Mouse (Mus musculus): Measurements from ENCODE around the gene Abhd12b. TPM values are rescaled to one million over a fixed set of nuclear protein-coding genes. Genes with fewer than 3 reads are reported as not detected.

Gene Abhd12b
- total RNA-seq, 1 experiment: not detected

- no peak for DNase-seq (ENCODE audit: low read depth, low spot score)
- H3K9ac ChIP-seq (ENCODE audit: insufficient read depth, low read depth, low read length, poor library complexity, severe bottlenecking): no peak overlapping the region
- TF ChIP-seq CHD2 (IDR thresholded peaks at IDR 0.05; ENCODE audit: low read depth, low read length) (no peak), ZNF384 (IDR thresholded peaks at IDR 0.05; ENCODE audit: low read depth, low read length) (no peak), HCFC1 (IDR thresholded peaks at IDR 0.05; ENCODE audit: borderline replicate concordance, insufficient read depth, low read length) (no peak), ZC3H11A (IDR thresholded peaks at IDR 0.05; ENCODE audit: borderline replicate concordance, low read depth, low read length) (no peak), MAFK (IDR thresholded peaks at IDR 0.05; ENCODE audit: insufficient read depth, low read depth, low read length) (no peak)
Measured at GRCm38 (mm10) chr12:70156222-70156621, 2.3 kb downstream of the Abhd12b start.

GRCm38 (mm10) chr12:70157292-70158066 is 3.5 kb downstream of the Abhd12b start:
- Histone ChIP-seq H3K9me3 (ENCODE audit: control insufficient read depth, insufficient read depth, low read depth, low read length) (no peaks in the 10 kb centered on the region), H3K4me1 (ENCODE audit: control insufficient read depth in 2 of 2, insufficient read depth in 2 of 2, low read length in 2 of 2, poor library complexity in 1 of 2) (peaks cover 0 to 5% of the 10 kb centered on the region in 2 experiments; a peak in 1 of 4 replicates), H3K4me3 (ENCODE audit: insufficient read depth in 1 of 2, low read depth in 1 of 2, low read length in 2 of 2, poor library complexity in 1 of 2, severe bottlenecking in 1 of 2) (no peak overlapping the region), H3K27ac (ENCODE audit: insufficient read depth, low read depth, low read length, poor library complexity, severe bottlenecking) (no peak overlapping the region), H3K9ac (ENCODE audit: insufficient read depth, low read depth, low read length, poor library complexity, severe bottlenecking) (no peak overlapping the region), H3K36me3 (ENCODE audit: control insufficient read depth, insufficient read depth, low read length, poor library complexity, severe bottlenecking) (no peaks in the 10 kb centered on the region)
- TF ChIP-seq ZC3H11A (IDR thresholded peaks at IDR 0.05; ENCODE audit: borderline replicate concordance, low read depth, low read length) (no peak), HCFC1 (IDR thresholded peaks at IDR 0.05; ENCODE audit: borderline replicate concordance, insufficient read depth, low read length) (no peak), CHD2 (IDR thresholded peaks at IDR 0.05; ENCODE audit: low read depth, low read length) (no peak), MAFK (IDR thresholded peaks at IDR 0.05; ENCODE audit: insufficient read depth, low read depth, low read length) (no peak), ZNF384 (IDR thresholded peaks at IDR 0.05; ENCODE audit: low read depth, low read length) (no peak)
- in situ Hi-C loops (cut with MboI; ENCODE audit: low sequenced_read_pairs in 2 of 2, unreplicated experiment in 2 of 2): no loop called here
- DNase-seq (ENCODE audit: low read depth, low spot score): no peak

More at GRCm38 (mm10) chr12:70156222-70156621, 2.3 kb downstream of the Abhd12b start:
- Histone ChIP-seq H3K36me3 (ENCODE audit: control insufficient read depth, insufficient read depth, low read length, poor library complexity, severe bottlenecking) (no peaks in the 10 kb centered on the region), H3K9me3 (ENCODE audit: control insufficient read depth, insufficient read depth, low read depth, low read length) (no peaks in the 10 kb centered on the region), H3K27ac (ENCODE audit: insufficient read depth, low read depth, low read length, poor library complexity, severe bottlenecking) (no peak overlapping the region), H3K4me1 (ENCODE audit: control insufficient read depth in 2 of 2, insufficient read depth in 2 of 2, low read length in 2 of 2, poor library complexity in 1 of 2) (peaks cover 0 to 5% of the 10 kb centered on the region in 2 experiments; a peak in 1 of 4 replicates), H3K4me3 (ENCODE audit: insufficient read depth in 1 of 2, low read depth in 1 of 2, low read length in 2 of 2, poor library complexity in 1 of 2, severe bottlenecking in 1 of 2) (no peak overlapping the region)
- in situ Hi-C loops (cut with MboI; ENCODE audit: low sequenced_read_pairs in 2 of 2, unreplicated experiment in 2 of 2): no loop called here

GRCm38 (mm10) chr12:70161057-70161456 is 7.1 kb downstream of the Abhd12b start:
- Histone ChIP-seq H3K36me3 (ENCODE audit: control insufficient read depth, insufficient read depth, low read length, poor library complexity, severe bottlenecking) (no peaks in the 10 kb centered on the region), H3K4me3 (ENCODE audit: insufficient read depth in 1 of 2, low read depth in 1 of 2, low read length in 2 of 2, poor library complexity in 1 of 2, severe bottlenecking in 1 of 2) (no peak overlapping the region), H3K9me3 (ENCODE audit: control insufficient read depth, insufficient read depth, low read depth, low read length) (no peaks in the 10 kb centered on the region), H3K9ac (ENCODE audit: insufficient read depth, low read depth, low read length, poor library complexity, severe bottlenecking) (no peak overlapping the region), H3K4me1 (ENCODE audit: control insufficient read depth in 2 of 2, insufficient read depth in 2 of 2, low read length in 2 of 2, poor library complexity in 1 of 2) (no peaks in the 10 kb centered on the region), H3K27ac (ENCODE audit: insufficient read depth, low read depth, low read length, poor library complexity, severe bottlenecking) (no peak overlapping the region)
- TF ChIP-seq MAFK (IDR thresholded peaks at IDR 0.05; ENCODE audit: insufficient read depth, low read depth, low read length) (no peak), HCFC1 (IDR thresholded peaks at IDR 0.05; ENCODE audit: borderline replicate concordance, insufficient read depth, low read length) (no peak), CHD2 (IDR thresholded peaks at IDR 0.05; ENCODE audit: low read depth, low read length) (no peak), ZNF384 (IDR thresholded peaks at IDR 0.05; ENCODE audit: low read depth, low read length) (no peak), ZC3H11A (IDR thresholded peaks at IDR 0.05; ENCODE audit: borderline replicate concordance, low read depth, low read length) (no peak)
- DNase-seq (ENCODE audit: low read depth, low spot score): no peak
- in situ Hi-C loops (cut with MboI; ENCODE audit: low sequenced_read_pairs in 2 of 2, unreplicated experiment in 2 of 2): no loop called here

- H3K36me3 ChIP-seq (ENCODE audit: control insufficient read depth, insufficient read depth, low read length, poor library complexity, severe bottlenecking): no peaks in the 10 kb centered on the region
- H3K4me1 ChIP-seq (ENCODE audit: control insufficient read depth in 2 of 2, insufficient read depth in 2 of 2, low read length in 2 of 2, poor library complexity in 1 of 2): no peaks in the 10 kb centered on the region
- in situ Hi-C loops (cut with MboI; ENCODE audit: low sequenced_read_pairs in 2 of 2, unreplicated experiment in 2 of 2): no loop called here
- no peak overlapping the region for H3K9ac ChIP-seq (ENCODE audit: insufficient read depth, low read depth, low read length, poor library complexity, severe bottlenecking)
- no peak for DNase-seq (ENCODE audit: low read depth, low spot score)
- no peaks in the 10 kb centered on the region for H3K9me3 ChIP-seq (ENCODE audit: control insufficient read depth, insufficient read depth, low read depth, low read length)
- H3K27ac ChIP-seq (ENCODE audit: insufficient read depth, low read depth, low read length, poor library complexity, severe bottlenecking): no peak overlapping the region
- H3K4me3 ChIP-seq (ENCODE audit: insufficient read depth in 1 of 2, low read depth in 1 of 2, low read length in 2 of 2, poor library complexity in 1 of 2, severe bottlenecking in 1 of 2): no peak overlapping the region
- no peak for TF ChIP-seq HCFC1 (IDR thresholded peaks at IDR 0.05; ENCODE audit: borderline replicate concordance, insufficient read depth, low read length)
- no peak for TF ChIP-seq ZC3H11A (IDR thresholded peaks at IDR 0.05; ENCODE audit: borderline replicate concordance, low read depth, low read length)
- no peak for TF ChIP-seq MAFK (IDR thresholded peaks at IDR 0.05; ENCODE audit: insufficient read depth, low read depth, low read length)
- no peak for TF ChIP-seq CHD2 (IDR thresholded peaks at IDR 0.05; ENCODE audit: low read depth, low read length)
- TF ChIP-seq ZNF384 (IDR thresholded peaks at IDR 0.05; ENCODE audit: low read depth, low read length): no peak
Measured at GRCm38 (mm10) chr12:70164741-70165140, 10.8 kb downstream of the Abhd12b start.

Data from ES-E14 (cell line).